Mouse (Mus musculus): ENCODE data around the gene Cc2d1a. TPM values are rescaled to one million over a fixed set of nuclear protein-coding genes. Genes with fewer than 3 reads are reported as not detected.

Cc2d1a gene
- polyA plus RNA-seq, 1 experiment from 2014 or later, result 14.7 TPM

- H3K27me3 ChIP-seq (replicated peaks; ENCODE audit: control insufficient read depth, insufficient read depth, low read length), result no peaks in the 10 kb centered on the region
- peak overlapping the region; percentile 79 for H3K9ac ChIP-seq (ENCODE audit: low read length)
- H3K9me3 ChIP-seq (replicated peaks; ENCODE audit: control insufficient read depth, low read length), result no peaks in the 10 kb centered on the region
- H3K4me2 ChIP-seq (ENCODE audit: low read length), result peak overlapping the region; percentile 75
- H3K27ac ChIP-seq (ENCODE audit: low read depth, low read length), result peak overlapping the region; percentile 89
- ATAC-seq, result peak; percentile 79
- peaks cover 19% of the 10 kb centered on the region for H3K36me3 ChIP-seq (ENCODE audit: control insufficient read depth, insufficient read depth, low read length)
- DNase-seq (ENCODE audit: low spot score), result peak; percentile 84
- peaks cover 34% of the 10 kb centered on the region for H3K4me1 ChIP-seq (ENCODE audit: control insufficient read depth, insufficient read depth, low read length)
- WGBS, result under 1% methylated on average over 16 of the region's 16 CpGs
- H3K4me3 ChIP-seq (ENCODE audit: low read depth, low read length), result peak overlapping the region; percentile 33
Measured at GRCm38 (mm10) chr8:84180530-84181190, 32.9 kb upstream of the Cc2d1a start.

DNA sequence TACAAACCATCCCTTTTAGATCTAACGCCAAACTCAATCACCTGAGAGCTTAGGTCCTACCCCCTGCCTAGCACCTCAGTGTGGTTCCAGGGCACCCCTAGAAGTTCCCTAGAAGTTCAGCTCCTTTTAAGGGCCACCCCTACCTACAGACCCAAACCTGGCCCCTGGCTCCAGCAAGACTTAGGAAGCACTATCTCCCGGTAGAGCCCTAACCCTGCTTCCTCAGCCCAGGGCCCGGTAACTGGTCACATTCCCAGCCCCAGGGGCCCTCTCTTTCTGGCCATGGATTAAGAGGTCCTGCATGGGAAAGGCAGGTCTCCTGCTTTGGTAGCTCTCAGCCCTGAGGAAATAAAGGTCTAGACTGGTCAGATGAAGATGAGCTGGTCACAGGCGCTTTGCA lies 32.2 kb upstream of the Cc2d1a start:
- DNase-seq (ENCODE audit: low spot score), result no peak
- peak overlapping the region; percentile 79 for H3K9ac ChIP-seq (ENCODE audit: low read length)
- H3K4me2 ChIP-seq (ENCODE audit: low read length), result peak overlapping the region; percentile 75
- WGBS, result 5% methylated on average over 4 of the region's 4 CpGs
- ATAC-seq, result peak; percentile 7; the same call in 1 of the 2 replicates
- no peaks in the 10 kb centered on the region for H3K27me3 ChIP-seq (replicated peaks; ENCODE audit: control insufficient read depth, insufficient read depth, low read length)
- peaks cover 34% of the 10 kb centered on the region for H3K4me1 ChIP-seq (ENCODE audit: control insufficient read depth, insufficient read depth, low read length)
- no peaks in the 10 kb centered on the region for H3K9me3 ChIP-seq (replicated peaks; ENCODE audit: control insufficient read depth, low read length)
- peak overlapping the region; percentile 89 for H3K27ac ChIP-seq (ENCODE audit: low read depth, low read length)
- H3K4me3 ChIP-seq (ENCODE audit: low read depth, low read length), result peak overlapping the region; percentile 33
- H3K36me3 ChIP-seq (ENCODE audit: control insufficient read depth, insufficient read depth, low read length), result peaks cover 26% of the 10 kb centered on the region

DNA sequence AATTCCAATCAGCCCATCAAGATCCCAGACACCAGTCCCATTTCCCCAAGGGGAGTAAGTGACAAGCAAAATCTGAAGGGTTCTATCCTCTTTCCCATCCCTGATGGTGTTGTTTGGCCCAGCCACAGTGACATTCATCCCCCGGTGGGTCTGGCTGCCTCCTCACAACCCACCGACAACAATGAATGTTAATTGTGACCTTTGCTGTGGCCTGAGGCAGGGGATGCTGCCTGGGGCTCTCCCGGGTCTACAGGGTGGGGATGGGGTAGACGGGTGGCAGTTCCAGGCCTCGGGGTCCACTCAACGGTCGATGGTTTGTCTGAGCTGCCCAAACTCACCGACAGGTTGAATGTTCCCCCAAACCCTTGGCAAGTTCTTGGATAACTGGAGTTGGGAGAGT lies 30.9 kb upstream of the Cc2d1a start:
- Histone ChIP-seq H3K4me1 (ENCODE audit: control insufficient read depth, insufficient read depth, low read length) (peaks cover 32% of the 10 kb centered on the region), H3K9me3 (replicated peaks; ENCODE audit: control insufficient read depth, low read length) (no peaks in the 10 kb centered on the region), H3K27me3 (replicated peaks; ENCODE audit: control insufficient read depth, insufficient read depth, low read length) (no peaks in the 10 kb centered on the region), H3K36me3 (ENCODE audit: control insufficient read depth, insufficient read depth, low read length) (peaks cover 33% of the 10 kb centered on the region), H3K27ac (ENCODE audit: low read depth, low read length) (no peak overlapping the region), H3K4me2 (ENCODE audit: low read length) (no peak overlapping the region), H3K9ac (ENCODE audit: low read length) (peak overlapping the region; percentile 79; the same call in 1 of the 2 replicates), H3K4me3 (ENCODE audit: low read depth, low read length) (no peak overlapping the region)
- DNase-seq (ENCODE audit: low spot score) (no peak), ATAC-seq (no peak)
- 88% methylated on average over 8 of the region's 8 CpGs for WGBS

DNA sequence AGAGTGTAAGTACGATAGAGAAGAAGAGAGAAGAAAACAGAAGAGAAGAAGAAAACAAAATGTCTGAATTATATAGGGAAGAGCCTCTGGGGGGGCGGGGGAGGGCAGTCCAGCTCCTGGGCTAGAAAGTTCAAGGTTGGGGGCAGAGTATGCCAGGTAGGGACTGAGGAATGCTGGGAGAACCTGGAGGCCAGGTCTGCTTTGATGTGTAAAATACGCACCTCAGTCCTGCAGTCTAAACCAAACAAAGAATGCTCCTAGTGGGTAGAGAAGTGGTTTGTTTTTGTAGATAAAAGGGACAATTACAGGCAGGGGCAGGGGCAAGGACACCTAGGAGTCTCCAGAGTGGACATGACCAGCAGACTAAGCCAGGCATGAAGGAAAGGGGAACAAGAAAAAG lies 29.7 kb upstream of the Cc2d1a start:
- H3K27ac ChIP-seq (ENCODE audit: low read depth, low read length), result no peak overlapping the region
- no peaks in the 10 kb centered on the region for H3K9me3 ChIP-seq (replicated peaks; ENCODE audit: control insufficient read depth, low read length)
- ATAC-seq (no peak), DNase-seq (ENCODE audit: low spot score) (no peak)
- peaks cover 26% of the 10 kb centered on the region for H3K4me1 ChIP-seq (ENCODE audit: control insufficient read depth, insufficient read depth, low read length)
- 89% methylated on average over 3 of the region's 3 CpGs for WGBS
- H3K27me3 ChIP-seq (replicated peaks; ENCODE audit: control insufficient read depth, insufficient read depth, low read length), result no peaks in the 10 kb centered on the region
- H3K4me3 ChIP-seq (ENCODE audit: low read depth, low read length), result no peak overlapping the region
- no peak overlapping the region for H3K4me2 ChIP-seq (ENCODE audit: low read length)
- peaks cover 45% of the 10 kb centered on the region for H3K36me3 ChIP-seq (ENCODE audit: control insufficient read depth, insufficient read depth, low read length)
- no peak overlapping the region for H3K9ac ChIP-seq (ENCODE audit: low read length)

- H3K4me1 ChIP-seq (ENCODE audit: control insufficient read depth, insufficient read depth, low read length), result peaks cover 24% of the 10 kb centered on the region
- H3K9ac ChIP-seq (ENCODE audit: low read length), result no peak overlapping the region
- 50% methylated on average over 3 of the region's 3 CpGs for WGBS
- DNase-seq (ENCODE audit: low spot score) (no peak), ATAC-seq (no peak)
- no peak overlapping the region for H3K4me2 ChIP-seq (ENCODE audit: low read length)
- H3K27me3 ChIP-seq (replicated peaks; ENCODE audit: control insufficient read depth, insufficient read depth, low read length), result no peaks in the 10 kb centered on the region
- peaks cover 53% of the 10 kb centered on the region for H3K36me3 ChIP-seq (ENCODE audit: control insufficient read depth, insufficient read depth, low read length)
- no peak overlapping the region for H3K4me3 ChIP-seq (ENCODE audit: low read depth, low read length)
- no peaks in the 10 kb centered on the region for H3K9me3 ChIP-seq (replicated peaks; ENCODE audit: control insufficient read depth, low read length)
- H3K27ac ChIP-seq (ENCODE audit: low read depth, low read length), result no peak overlapping the region
Measured at GRCm38 (mm10) chr8:84176560-84176959, 28.8 kb upstream of the Cc2d1a start.

- H3K27ac ChIP-seq (ENCODE audit: low read depth, low read length), result no peak overlapping the region
- H3K27me3 ChIP-seq (replicated peaks; ENCODE audit: control insufficient read depth, insufficient read depth, low read length), result no peaks in the 10 kb centered on the region
- no peaks in the 10 kb centered on the region for H3K9me3 ChIP-seq (replicated peaks; ENCODE audit: control insufficient read depth, low read length)
- H3K9ac ChIP-seq (ENCODE audit: low read length), result no peak overlapping the region
- no peak overlapping the region for H3K4me2 ChIP-seq (ENCODE audit: low read length)
- 81% methylated on average over 6 of the region's 6 CpGs for WGBS
- H3K36me3 ChIP-seq (ENCODE audit: control insufficient read depth, insufficient read depth, low read length), result peaks cover 59% of the 10 kb centered on the region
- H3K4me1 ChIP-seq (ENCODE audit: control insufficient read depth, insufficient read depth, low read length), result no peaks in the 10 kb centered on the region
- DNase-seq (ENCODE audit: low spot score) (no peak), ATAC-seq (no peak)
- H3K4me3 ChIP-seq (ENCODE audit: low read depth, low read length), result no peak overlapping the region
Measured at GRCm38 (mm10) chr8:84173861-84174260, 26.1 kb upstream of the Cc2d1a start.

GRCm38 (mm10) chr8:84170096-84170495 lies 22.4 kb upstream of the Cc2d1a start:
- WGBS, result 85% methylated on average over 5 of the region's 5 CpGs

GRCm38 (mm10) chr8:84167696-84168095 lies 20.0 kb upstream of the Cc2d1a start:
- DNase-seq (ENCODE audit: low spot score) (no peak), ATAC-seq (no peak)
- WGBS, result 79% methylated on average over 2 of the region's 2 CpGs

More at GRCm38 (mm10) chr8:84170096-84170495, 22.4 kb upstream of the Cc2d1a start:
- Histone ChIP-seq H3K9ac (ENCODE audit: low read length) (no peak overlapping the region), H3K27ac (ENCODE audit: low read depth, low read length) (no peak overlapping the region), H3K4me1 (ENCODE audit: control insufficient read depth, insufficient read depth, low read length) (no peaks in the 10 kb centered on the region), H3K27me3 (replicated peaks; ENCODE audit: control insufficient read depth, insufficient read depth, low read length) (no peaks in the 10 kb centered on the region), H3K36me3 (ENCODE audit: control insufficient read depth, insufficient read depth, low read length) (peaks cover 35% of the 10 kb centered on the region), H3K4me3 (ENCODE audit: low read depth, low read length) (no peak overlapping the region), H3K4me2 (ENCODE audit: low read length) (no peak overlapping the region), H3K9me3 (replicated peaks; ENCODE audit: control insufficient read depth, low read length) (no peaks in the 10 kb centered on the region)
- ATAC-seq (no peak), DNase-seq (ENCODE audit: low spot score) (no peak)

DNA sequence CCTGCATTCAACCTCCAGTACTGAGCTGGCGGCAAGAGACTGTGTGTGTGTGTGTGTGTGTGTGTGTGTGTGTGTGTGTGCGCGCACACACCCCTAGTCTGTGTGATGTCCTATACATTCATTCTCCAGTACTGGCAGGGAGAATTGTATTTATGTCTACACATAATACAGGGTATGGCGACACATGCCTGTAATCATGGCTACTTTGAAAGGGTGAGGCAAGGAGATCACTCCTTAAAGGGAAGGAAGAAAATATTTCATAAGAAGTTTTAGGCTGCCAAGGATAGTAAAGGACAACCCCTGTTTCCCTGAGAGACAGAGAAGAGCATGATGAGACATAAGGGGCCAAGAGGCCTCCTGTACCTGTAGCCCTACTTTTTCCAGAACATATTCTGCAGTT lies 9.9 kb upstream of the Cc2d1a start:
- no peak for DNase-seq (ENCODE audit: low spot score)
- no peak for ATAC-seq
- Histone ChIP-seq H3K4me1 (ENCODE audit: control insufficient read depth, insufficient read depth, low read length) (no peaks in the 10 kb centered on the region), H3K9me3 (replicated peaks; ENCODE audit: control insufficient read depth, low read length) (no peaks in the 10 kb centered on the region), H3K4me2 (ENCODE audit: low read length) (no peak overlapping the region), H3K4me3 (ENCODE audit: low read depth, low read length) (no peak overlapping the region), H3K9ac (ENCODE audit: low read length) (no peak overlapping the region), H3K27me3 (replicated peaks; ENCODE audit: control insufficient read depth, insufficient read depth, low read length) (no peaks in the 10 kb centered on the region), H3K36me3 (ENCODE audit: control insufficient read depth, insufficient read depth, low read length) (0 out of 2 replicates have a peak, but pooled peaks cover 4% of the 10 kb centered on the region), H3K27ac (ENCODE audit: low read depth, low read length) (no peak overlapping the region)
- 96% methylated on average over 4 of the region's 4 CpGs for WGBS

More at GRCm38 (mm10) chr8:84167696-84168095, 20.0 kb upstream of the Cc2d1a start:
- no peaks in the 10 kb centered on the region for H3K4me1 ChIP-seq (ENCODE audit: control insufficient read depth, insufficient read depth, low read length)
- H3K4me3 ChIP-seq (ENCODE audit: low read depth, low read length), result no peak overlapping the region
- no peaks in the 10 kb centered on the region for H3K9me3 ChIP-seq (replicated peaks; ENCODE audit: control insufficient read depth, low read length)
- H3K4me2 ChIP-seq (ENCODE audit: low read length), result no peak overlapping the region
- H3K27me3 ChIP-seq (replicated peaks; ENCODE audit: control insufficient read depth, insufficient read depth, low read length), result no peaks in the 10 kb centered on the region
- H3K9ac ChIP-seq (ENCODE audit: low read length), result no peak overlapping the region
- H3K27ac ChIP-seq (ENCODE audit: low read depth, low read length), result no peak overlapping the region
- peaks cover 22% of the 10 kb centered on the region for H3K36me3 ChIP-seq (ENCODE audit: control insufficient read depth, insufficient read depth, low read length)
